8 mouse cellular contexts compared by ENCODE assay signal in genomic region chr6:128842356-128842944, GRCm38 (mm10). TPM values are rescaled to one million over a fixed set of nuclear protein-coding genes. Genes with fewer than 3 reads are reported as not detected.
A peak's percentile ranks its signal among the peaks of the same experiment; 100 is the strongest.
DNase-seq lines count a peak whose midpoint lies in the region; ATAC-seq and TF ChIP-seq lines count a peak whose summit lies in the region.

No protein-coding gene starts in this region.

- H3K27ac ChIP-seq in heart, embryonic 15.5 days = peak overlapping the region; percentile 97
- no peak overlapping the region for H3K27ac ChIP-seq in ES-E14 (ENCODE audit: insufficient read depth, low read depth, low read length, poor library complexity, severe bottlenecking)
- peak overlapping the region; percentile 89 for H3K27ac ChIP-seq in forebrain, postnatal 0 days (ENCODE audit: low read depth, low read length)
- H3K27ac ChIP-seq in midbrain, embryonic 11.5 days (ENCODE audit: low read depth, low read length) = peak overlapping the region; percentile 57; the same call in 1 of the 2 replicates

- no peaks in the 10 kb centered on the region for H3K9me3 ChIP-seq in heart, embryonic 15.5 days (replicated peaks)
- no peaks in the 10 kb centered on the region for H3K9me3 ChIP-seq in ES-E14 (ENCODE audit: control insufficient read depth, insufficient read depth, low read depth, low read length)
- H3K9me3 ChIP-seq in forebrain, postnatal 0 days (ENCODE audit: low read length) = no peaks in the 10 kb centered on the region
- no peaks in the 10 kb centered on the region for H3K9me3 ChIP-seq in midbrain, embryonic 11.5 days (ENCODE audit: control insufficient read depth, low read length)

- H3K4me1 ChIP-seq in heart, embryonic 15.5 days (replicated peaks) = peaks cover 28% of the 10 kb centered on the region
- peaks cover 0 to 5% of the 10 kb centered on the region in 2 experiments; a peak in 2 of 4 replicates for H3K4me1 ChIP-seq in ES-E14 (ENCODE audit: control insufficient read depth in 2 of 2, insufficient read depth in 2 of 2, low read length in 2 of 2, poor library complexity in 1 of 2)
- H3K4me1 ChIP-seq in forebrain, postnatal 0 days (ENCODE audit: insufficient read depth) = 0 out of 2 replicates have a peak, but pooled peaks cover 5% of the 10 kb centered on the region
- peaks cover 3% of the 10 kb centered on the region for H3K4me1 ChIP-seq in midbrain, embryonic 11.5 days (ENCODE audit: control insufficient read depth, insufficient read depth, low read length)

- WGBS in heart, embryonic 15.5 days = under 1% methylated on average over 20 of the region's 20 CpGs
- under 1% methylated on average over 20 of the region's 20 CpGs for WGBS in forebrain, postnatal 0 days
- WGBS in midbrain, embryonic 11.5 days = under 1% methylated on average over 20 of the region's 20 CpGs

- peak overlapping the region; percentile 87 for H3K9ac ChIP-seq in heart, embryonic 15.5 days
- peak overlapping the region; percentile 81 for H3K9ac ChIP-seq in ES-E14 (ENCODE audit: insufficient read depth, low read depth, low read length, poor library complexity, severe bottlenecking)
- peak overlapping the region; percentile 74 for H3K9ac ChIP-seq in forebrain, postnatal 0 days
- H3K9ac ChIP-seq in midbrain, embryonic 11.5 days (ENCODE audit: low read length) = peak overlapping the region; percentile 82

- TF ChIP-seq CTCF in forebrain, postnatal 0 days (IDR thresholded peaks at IDR 0.05; ENCODE audit: low read depth) = no peak

- intact Hi-C loops in heart, postnatal 36 days (cut with DNase I) = loop anchor here (5.0 kb wide), 1 partner anchor 685 kb away; no protein-coding TSS in a partner anchor

- peak overlapping the region; percentile 90 for H3K4me3 ChIP-seq in heart, embryonic 15.5 days
- H3K4me3 ChIP-seq in ES-E14 (ENCODE audit: insufficient read depth in 1 of 2, low read depth in 1 of 2, low read length in 2 of 2, poor library complexity in 1 of 2, severe bottlenecking in 1 of 2) = peak overlapping the region; percentile 80 to 85
- peak overlapping the region; percentile 79 for H3K4me3 ChIP-seq in forebrain, postnatal 0 days (ENCODE audit: low read depth, low read length)
- peak overlapping the region; percentile 79 for H3K4me3 ChIP-seq in midbrain, embryonic 11.5 days (ENCODE audit: low read depth, low read length)

- peak overlapping the region; percentile 80 for H3K4me2 ChIP-seq in heart, embryonic 15.5 days
- H3K4me2 ChIP-seq in forebrain, postnatal 0 days (ENCODE audit: low read depth) = peak overlapping the region; percentile 67
- peak overlapping the region; percentile 65 for H3K4me2 ChIP-seq in midbrain, embryonic 11.5 days

- in situ Hi-C loops in ES-E14 (cut with MboI; ENCODE audit: low sequenced_read_pairs in 2 of 2, unreplicated experiment in 2 of 2) = no loop called here

- no peaks in the 10 kb centered on the region for H3K36me3 ChIP-seq in heart, embryonic 15.5 days
- H3K36me3 ChIP-seq in ES-E14 (ENCODE audit: control insufficient read depth, insufficient read depth, low read length, poor library complexity, severe bottlenecking) = no peaks in the 10 kb centered on the region
- no peaks in the 10 kb centered on the region for H3K36me3 ChIP-seq in forebrain, postnatal 0 days (ENCODE audit: insufficient read depth)
- H3K36me3 ChIP-seq in midbrain, embryonic 11.5 days (ENCODE audit: control insufficient read depth, insufficient read depth, low read length) = no peaks in the 10 kb centered on the region

- H3K27me3 ChIP-seq in heart, embryonic 15.5 days = no peaks in the 10 kb centered on the region
- H3K27me3 ChIP-seq in forebrain, postnatal 0 days (ENCODE audit: insufficient read depth, low read length) = no peaks in the 10 kb centered on the region
- H3K27me3 ChIP-seq in midbrain, embryonic 11.5 days (ENCODE audit: control insufficient read depth, insufficient read depth, low read length) = no peaks in the 10 kb centered on the region

- no peak for ATAC-seq in heart, embryonic 15.5 days (replicated peaks; ENCODE audit: insufficient number of reproducible peaks, insufficient read depth, low FRiP score, low read depth)
- no peak for ATAC-seq in forebrain, postnatal 0 days
- no peak for ATAC-seq in midbrain, embryonic 11.5 days (ENCODE audit: low FRiP score)

- DNase-seq in heart, postnatal 36 days = no peak
- no peak for DNase-seq in ES-E14 (ENCODE audit: low read depth, low spot score)
- DNase-seq in forebrain, postnatal 0 days = no peak
- DNase-seq in midbrain, embryonic 11.5 days (ENCODE audit: low spot score, missing footprints) = peak; percentile 94
- no peak for DNase-seq in adipocyte (ENCODE audit: low spot score)
- DNase-seq in embryo, embryonic 11 days = no peak
- DNase-seq in thymus, postnatal 25 days = no peak

TF ChIP-seq in ES-E14, 5 proteins besides CTCF, POLR2A, EP300 and RAD21:
- no peak for TF ChIP-seq MAFK (IDR thresholded peaks at IDR 0.05; ENCODE audit: insufficient read depth, low read depth, low read length)
- no peak for TF ChIP-seq ZNF384 (IDR thresholded peaks at IDR 0.05; ENCODE audit: low read depth, low read length)
- no peak for TF ChIP-seq CHD2 (IDR thresholded peaks at IDR 0.05; ENCODE audit: low read depth, low read length)
- TF ChIP-seq HCFC1 (IDR thresholded peaks at IDR 0.05; ENCODE audit: borderline replicate concordance, insufficient read depth, low read length) = no peak
- no peak for TF ChIP-seq ZC3H11A (IDR thresholded peaks at IDR 0.05; ENCODE audit: borderline replicate concordance, low read depth, low read length)

RNA-seq across cellular contexts. Expression of gene Klrb1b, which starts 16.3 kb away (rescaled TPM):
- polyA plus RNA-seq in heart, embryonic 15.5 days (2015; fragmentation: Nextera tagmentation; extraction: Ambion mirVana) = 0.15 and 0.37 TPM in 2 replicates
- total RNA-seq in heart, postnatal 36 days (2021) = not detected
- total RNA-seq in ES-E14 (2012; rRNA removed) = not detected in 2 replicates
- total RNA-seq in forebrain, postnatal 0 days (2014; rRNA removed) = not detected in 2 replicates
- polyA plus RNA-seq in forebrain, postnatal 0 days (2015; fragmentation: Nextera tagmentation; extraction: Ambion mirVana) = not detected in 2 replicates
- not detected in 2 replicates for polyA plus RNA-seq in midbrain, embryonic 11.5 days (2014; fragmentation: Nextera tagmentation; extraction: Ambion mirVana)

RNA-seq across cellular contexts. Expression of gene Gm44511, which starts 16.3 kb away (rescaled TPM):
- polyA plus RNA-seq in heart, embryonic 15.5 days (2015; fragmentation: Nextera tagmentation; extraction: Ambion mirVana) = not detected in 2 replicates
- not detected for total RNA-seq in heart, postnatal 36 days (2021)
- not detected in 2 replicates for total RNA-seq in ES-E14 (2012; rRNA removed)
- total RNA-seq in forebrain, postnatal 0 days (2014; rRNA removed) = not detected in 2 replicates
- polyA plus RNA-seq in forebrain, postnatal 0 days (2015; fragmentation: Nextera tagmentation; extraction: Ambion mirVana) = not detected in 2 replicates
- polyA plus RNA-seq in midbrain, embryonic 11.5 days (2014; fragmentation: Nextera tagmentation; extraction: Ambion mirVana) = not detected in 2 replicates

RNA-seq across cellular contexts. Expression of gene Clec2i, which starts 44.9 kb away (rescaled TPM):
- polyA plus RNA-seq in heart, embryonic 15.5 days (2015; fragmentation: Nextera tagmentation; extraction: Ambion mirVana) = 0.10 and 0.66 TPM in 2 replicates
- total RNA-seq in heart, postnatal 36 days (2021) = not detected
- total RNA-seq in ES-E14 (2012; rRNA removed) = 0.16 and 0.18 TPM in 2 replicates
- total RNA-seq in forebrain, postnatal 0 days (2014; rRNA removed) = not detected in 2 replicates
- 0.11 TPM in 1 of 2 replicates, not detected in the other for polyA plus RNA-seq in forebrain, postnatal 0 days (2015; fragmentation: Nextera tagmentation; extraction: Ambion mirVana)
- not detected in 2 replicates for polyA plus RNA-seq in midbrain, embryonic 11.5 days (2014; fragmentation: Nextera tagmentation; extraction: Ambion mirVana)

RNA-seq across cellular contexts. Expression of gene BC035044, which starts 48.5 kb away (rescaled TPM):
- polyA plus RNA-seq in heart, embryonic 15.5 days (2015; fragmentation: Nextera tagmentation; extraction: Ambion mirVana) = 0.18 and 3.5 TPM in 2 replicates
- total RNA-seq in heart, postnatal 36 days (2021) = under 1 TPM in 1 of 2 experiments, not detected in 1; 0.38 TPM
- total RNA-seq in ES-E14 (2012; rRNA removed) = not detected in 2 replicates
- 0.38 and 0.54 TPM in 2 replicates for total RNA-seq in forebrain, postnatal 0 days (2014; rRNA removed)
- polyA plus RNA-seq in forebrain, postnatal 0 days (2015; fragmentation: Nextera tagmentation; extraction: Ambion mirVana) = 0.36 and 0.41 TPM in 2 replicates
- 0.67 and 0.90 TPM in 2 replicates for polyA plus RNA-seq in midbrain, embryonic 11.5 days (2014; fragmentation: Nextera tagmentation; extraction: Ambion mirVana)

RNA-seq across cellular contexts. Expression of gene Klrb1c, which starts 53.4 kb away (rescaled TPM):
- 0.10 and 0.11 TPM in 2 replicates for polyA plus RNA-seq in heart, embryonic 15.5 days (2015; fragmentation: Nextera tagmentation; extraction: Ambion mirVana)
- under 1 TPM in 1 of 2 experiments, not detected in 1; 0.16 TPM for total RNA-seq in heart, postnatal 36 days (2021)
- 0.13 TPM in 1 of 2 replicates, not detected in the other for total RNA-seq in ES-E14 (2012; rRNA removed)
- 0.08 and 0.24 TPM in 2 replicates for total RNA-seq in forebrain, postnatal 0 days (2014; rRNA removed)
- 0.24 TPM in 1 of 2 replicates, not detected in the other for polyA plus RNA-seq in forebrain, postnatal 0 days (2015; fragmentation: Nextera tagmentation; extraction: Ambion mirVana)
- 0.08 TPM in 1 of 2 replicates, not detected in the other for polyA plus RNA-seq in midbrain, embryonic 11.5 days (2014; fragmentation: Nextera tagmentation; extraction: Ambion mirVana)
